Mouse (Mus musculus) liver, embryonic 13.5 days (tissue): ENCODE measurements around the gene D630003M21Rik. TPM values are rescaled to one million over a fixed set of nuclear protein-coding genes. Genes with fewer than 3 reads are reported as not detected.

ENCODE experiments used
- ATAC-seq: fragments of 200-750 bp; cut with Nextera tagmentation; 2 replicates; pipeline ENCODE4 v1.8.0; 2017; ENCODE audit warnings: low read depth, mild to moderate bottlenecking, moderate number of reproducible peaks, moderate library complexity
- DNase-seq: peaks from one replicate; pipeline ENCODE4 v3.0.0; 2022
- H3K27ac ChIP-seq: fragments of 300-500 bp; sonication (generic); 2 replicates; pipeline ENCODE4 v1.5.1; 2015; ENCODE audit warnings: moderate library complexity, mild to moderate bottlenecking, inconsistent platforms
- H3K27me3 ChIP-seq: fragments of 300-500 bp; sonication (generic); 2 replicates; pipeline ENCODE4 v1.6.1; 2015; ENCODE audit warnings: mild to moderate bottlenecking, inconsistent platforms
- H3K36me3 ChIP-seq: fragments of 300-500 bp; sonication (generic); 2 replicates; pipeline ENCODE4 v1.6.1; 2015; ENCODE audit warnings: mild to moderate bottlenecking, inconsistent platforms
- H3K4me1 ChIP-seq: fragments of 300-500 bp; sonication (generic); replicated peaks from 2 replicates; pipeline ENCODE4 v1.6.1; 2015; ENCODE audit warnings: inconsistent platforms
- H3K4me2 ChIP-seq: fragments of 300-500 bp; sonication (generic); 2 replicates; pipeline ENCODE4 v1.6.1; 2015; ENCODE audit warnings: inconsistent platforms, mild to moderate bottlenecking, moderate library complexity
- H3K4me3 ChIP-seq: fragments of 300-500 bp; sonication (generic); replicated peaks from 2 replicates; pipeline ENCODE4 v1.5.1; 2015; ENCODE audit warnings: mild to moderate bottlenecking, inconsistent platforms
- H3K9ac ChIP-seq: fragments of 300-500 bp; sonication (generic); 2 replicates; pipeline ENCODE4 v1.6.1; 2015; ENCODE audit warnings: mild to moderate bottlenecking, inconsistent platforms
- H3K9me3 ChIP-seq: fragments of 300-500 bp; sonication (generic); replicated peaks from 2 replicates; pipeline ENCODE4 v1.6.1; 2016; ENCODE audit warnings: inconsistent platforms
- WGBS: fragments of 180-500 bp; shearing (Covaris S2); methylation state at CpG from one replicate; pipeline ENCODE4 v1.1.7; 2015; ENCODE audit not compliant: insufficient replicate concordance; 5-methylcytosine and 5-hydroxymethylcytosine counted together
- polyA plus RNA-seq: library from polyadenylated mRNA; unstranded; fragments of >200 nt; fragmentation: Nextera tagmentation; extraction: Ambion mirVana; gene quantifications from 2 replicates; pipeline ENCODE4 v1.2.1, GENCODE M21; 2015

Gene D630003M21Rik
- polyA plus RNA-seq, 1 experiment from 2014 or later: 0.47 TPM

GRCm38 (mm10) chr2:158178139-158178538 is 50.9 kb downstream of the D630003M21Rik start:
- DNase-seq (no peak), ATAC-seq (no peak)
- Histone ChIP-seq H3K27ac (no peak overlapping the region), H3K36me3 (no peaks in the 10 kb centered on the region), H3K4me3 (no peak overlapping the region), H3K4me2 (no peak overlapping the region), H3K27me3 (peaks cover 50% of the 10 kb centered on the region), H3K9ac (no peak overlapping the region), H3K9me3 (no peaks in the 10 kb centered on the region), H3K4me1 (peaks cover 57% of the 10 kb centered on the region)
- 68% methylated on average over 4 of the region's 4 CpGs for WGBS

DNA sequence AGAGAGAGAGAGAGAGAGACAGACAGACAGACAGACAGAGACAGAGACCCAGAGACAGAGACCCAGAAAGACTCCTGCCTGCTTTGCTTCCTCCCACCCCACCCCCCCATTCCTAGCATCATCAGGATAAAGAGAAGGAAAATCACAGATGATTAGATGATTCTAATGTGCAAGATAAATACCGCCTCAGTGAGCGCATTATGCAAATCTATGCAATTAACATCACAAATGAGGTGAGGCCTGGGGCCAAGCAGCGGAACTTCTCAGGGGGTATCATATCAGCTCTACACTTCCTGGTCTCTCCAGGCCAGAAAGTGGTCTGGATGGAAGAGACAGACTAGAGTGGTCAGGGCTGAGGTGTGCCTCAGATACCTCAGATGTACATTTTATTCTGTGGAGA is 51.4 kb downstream of the D630003M21Rik start:
- H3K9ac ChIP-seq: no peak overlapping the region
- H3K9me3 ChIP-seq: no peaks in the 10 kb centered on the region
- WGBS: 67% methylated on average over 3 of the region's 3 CpGs
- no peaks in the 10 kb centered on the region for H3K36me3 ChIP-seq
- no peak overlapping the region for H3K27ac ChIP-seq
- peaks cover 51% of the 10 kb centered on the region for H3K27me3 ChIP-seq
- no peak for ATAC-seq
- peaks cover 57% of the 10 kb centered on the region for H3K4me1 ChIP-seq
- no peak overlapping the region for H3K4me3 ChIP-seq
- no peak for DNase-seq
- H3K4me2 ChIP-seq: no peak overlapping the region

GRCm38 (mm10) chr2:158176763-158177162 is 52.3 kb downstream of the D630003M21Rik start:
- WGBS: 66% methylated on average over 9 of the region's 9 CpGs
- Histone ChIP-seq H3K9me3 (no peaks in the 10 kb centered on the region), H3K4me2 (no peak overlapping the region), H3K4me1 (peaks cover 57% of the 10 kb centered on the region), H3K36me3 (no peaks in the 10 kb centered on the region), H3K9ac (no peak overlapping the region), H3K27ac (0 out of 2 replicates have a peak overlapping the region, but pooled peaks have one; percentile 74), H3K4me3 (no peak overlapping the region), H3K27me3 (peaks cover 51% of the 10 kb centered on the region)
- no peak for DNase-seq
- ATAC-seq: no peak

DNA sequence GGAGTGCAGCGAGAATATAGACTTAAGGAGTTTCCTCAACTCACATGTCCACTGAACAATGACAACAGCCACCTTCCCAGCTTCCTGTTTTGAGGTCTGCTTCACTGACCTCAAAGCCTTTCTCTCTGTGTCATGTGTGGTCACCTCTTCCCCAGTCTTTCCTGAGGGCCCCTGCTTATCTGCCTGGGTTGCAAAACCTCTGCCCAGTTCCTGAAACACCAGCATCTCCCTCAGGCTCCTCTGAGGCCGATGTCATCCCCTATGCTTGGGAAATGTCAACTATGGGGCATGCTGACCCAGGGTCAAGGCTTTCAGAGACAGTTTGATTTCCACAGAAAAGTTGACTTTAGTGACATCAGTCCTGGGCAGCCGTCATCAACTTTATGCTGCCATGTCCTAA is 53.6 kb downstream of the D630003M21Rik start:
- Histone ChIP-seq H3K9me3 (no peaks in the 10 kb centered on the region), H3K27me3 (peaks cover 52% of the 10 kb centered on the region), H3K9ac (no peak overlapping the region), H3K4me1 (peaks cover 54% of the 10 kb centered on the region), H3K4me3 (no peak overlapping the region), H3K36me3 (no peaks in the 10 kb centered on the region), H3K27ac (peak overlapping the region; percentile 69), H3K4me2 (peak overlapping the region; percentile 28; the same call in 1 of the 2 replicates)
- DNase-seq: no peak
- ATAC-seq: peak; percentile 59
- under 1% methylated on average over 3 of the region's 3 CpGs for WGBS

DNA sequence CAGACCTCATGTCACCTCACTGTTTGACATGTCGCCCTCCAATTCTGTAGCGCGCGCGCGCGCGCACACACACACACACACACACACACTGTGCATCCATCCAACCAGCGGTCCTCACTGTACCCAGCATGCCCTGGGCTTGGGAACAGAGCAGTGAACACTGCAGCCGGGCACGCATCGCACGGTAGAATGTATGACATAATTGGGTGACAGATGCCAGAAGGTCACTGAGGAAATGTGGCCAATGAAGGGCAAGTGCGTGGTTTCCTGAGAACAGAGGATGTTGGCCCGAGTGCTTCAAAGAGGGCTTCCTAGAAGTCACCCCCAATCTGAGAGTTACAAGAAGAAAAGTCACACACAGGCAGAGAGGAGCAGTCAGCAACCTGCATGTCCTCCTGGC is 54.1 kb downstream of the D630003M21Rik start:
- H3K27ac ChIP-seq: peak overlapping the region; percentile 69
- H3K9ac ChIP-seq: no peak overlapping the region
- peaks cover 52% of the 10 kb centered on the region for H3K4me1 ChIP-seq
- 50% methylated on average over 15 of the region's 15 CpGs for WGBS
- H3K36me3 ChIP-seq: no peaks in the 10 kb centered on the region
- no peaks in the 10 kb centered on the region for H3K9me3 ChIP-seq
- peaks cover 57% of the 10 kb centered on the region for H3K27me3 ChIP-seq
- ATAC-seq (0 out of 2 replicates have a peak, but pooled peaks have one; percentile 22), DNase-seq (no peak)
- no peak overlapping the region for H3K4me2 ChIP-seq
- no peak overlapping the region for H3K4me3 ChIP-seq

DNA sequence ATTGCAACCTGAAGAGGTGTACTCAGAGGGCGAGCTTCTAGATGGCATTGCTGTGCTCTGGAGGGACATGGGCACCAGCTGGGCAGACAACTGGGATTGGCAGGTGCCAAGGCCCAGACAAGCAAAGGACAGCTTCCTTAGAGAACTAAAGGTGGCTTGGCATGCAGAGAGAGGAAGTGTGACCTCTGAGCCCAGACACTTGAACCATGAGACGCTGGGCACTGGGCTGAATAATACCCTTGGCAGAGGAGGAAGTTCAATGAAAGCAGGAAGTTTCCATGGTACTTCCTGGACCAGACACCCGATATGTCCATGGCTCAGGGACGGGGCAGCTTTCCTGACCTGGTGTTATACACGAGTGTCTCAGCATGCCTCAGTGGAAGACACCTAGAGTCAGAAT is 54.6 kb downstream of the D630003M21Rik start:
- 27% methylated on average over 5 of the region's 5 CpGs for WGBS
- Histone ChIP-seq H3K4me1 (peaks cover 47% of the 10 kb centered on the region), H3K36me3 (no peaks in the 10 kb centered on the region), H3K4me3 (no peak overlapping the region), H3K27ac (peak overlapping the region; percentile 69), H3K9me3 (no peaks in the 10 kb centered on the region), H3K9ac (no peak overlapping the region), H3K4me2 (no peak overlapping the region), H3K27me3 (peaks cover 52% of the 10 kb centered on the region)
- no peak for DNase-seq
- ATAC-seq: no peak

DNA sequence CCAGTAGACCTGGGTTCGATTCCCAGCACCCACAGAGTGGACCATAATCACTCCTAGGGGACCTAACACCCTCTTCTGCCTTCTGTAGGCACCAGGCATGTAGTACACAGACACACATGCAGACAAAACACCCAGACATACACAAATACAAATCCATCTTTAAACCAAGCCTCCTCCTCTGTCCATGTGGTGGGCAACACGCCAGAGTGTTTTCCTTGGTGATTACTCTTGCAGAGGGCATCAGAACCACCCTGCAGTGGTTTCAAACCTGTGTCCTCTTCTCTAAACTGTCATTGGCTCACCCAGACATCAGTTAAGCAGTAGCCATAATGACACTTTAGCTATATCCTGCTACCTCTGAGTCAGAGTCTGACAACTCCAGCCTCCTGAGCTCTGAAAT is 58.6 kb downstream of the D630003M21Rik start:
- no peak overlapping the region for H3K9ac ChIP-seq
- DNase-seq: no peak

GRCm38 (mm10) chr2:158169771-158170170 is 59.3 kb downstream of the D630003M21Rik start:
- no peaks in the 10 kb centered on the region for H3K9me3 ChIP-seq
- DNase-seq: no peak
- 69% methylated on average over 7 of the region's 7 CpGs for WGBS
- no peak for ATAC-seq
- no peak overlapping the region for H3K4me2 ChIP-seq
- H3K36me3 ChIP-seq: no peaks in the 10 kb centered on the region
- no peak overlapping the region for H3K9ac ChIP-seq
- peaks cover 28% of the 10 kb centered on the region for H3K27me3 ChIP-seq
- H3K4me1 ChIP-seq: peaks cover 29% of the 10 kb centered on the region
- no peak overlapping the region for H3K27ac ChIP-seq
- H3K4me3 ChIP-seq: no peak overlapping the region

More for the DNA sequence above, 58.6 kb downstream of the D630003M21Rik start:
- Histone ChIP-seq H3K4me2 (no peak overlapping the region), H3K4me3 (no peak overlapping the region), H3K27me3 (peaks cover 35% of the 10 kb centered on the region), H3K4me1 (peaks cover 36% of the 10 kb centered on the region), H3K9me3 (no peaks in the 10 kb centered on the region), H3K36me3 (no peaks in the 10 kb centered on the region), H3K27ac (no peak overlapping the region)
- 42% methylated on average over 2 of the region's 2 CpGs for WGBS
- no peak for ATAC-seq

GRCm38 (mm10) chr2:158169351-158169750 is 59.7 kb downstream of the D630003M21Rik start:
- no peak for DNase-seq
- no peak overlapping the region for H3K27ac ChIP-seq
- peaks cover 24% of the 10 kb centered on the region for H3K27me3 ChIP-seq
- H3K4me1 ChIP-seq: peaks cover 25% of the 10 kb centered on the region
- H3K36me3 ChIP-seq: no peaks in the 10 kb centered on the region
- no peak overlapping the region for H3K9ac ChIP-seq
- ATAC-seq: 0 out of 2 replicates have a peak, but pooled peaks have one; percentile 8
- WGBS: 67% methylated on average over 6 of the region's 6 CpGs
- no peak overlapping the region for H3K4me2 ChIP-seq
- H3K4me3 ChIP-seq: no peak overlapping the region
- no peaks in the 10 kb centered on the region for H3K9me3 ChIP-seq

DNA sequence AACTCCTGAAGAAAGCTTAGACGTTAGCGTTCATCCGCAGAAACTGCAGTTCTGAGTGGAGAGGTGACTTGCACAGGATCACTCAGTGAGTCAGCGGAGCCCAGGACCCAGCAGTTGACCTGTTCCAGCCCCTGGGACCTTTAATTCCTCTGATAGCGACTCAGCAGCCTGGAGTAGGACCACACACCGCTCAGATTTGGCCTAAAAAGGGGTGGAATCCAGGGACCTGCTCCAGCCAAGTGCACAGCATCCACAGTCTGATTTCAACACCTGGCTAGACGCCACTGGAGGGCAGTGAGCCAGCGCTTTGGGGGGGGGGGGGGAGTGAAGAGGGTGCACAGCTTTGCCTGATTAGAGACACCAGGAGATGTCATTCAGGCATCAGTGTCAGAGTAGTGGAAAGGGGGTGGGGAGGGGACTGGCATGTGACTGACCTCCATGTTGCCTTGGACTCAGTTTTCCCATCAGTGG is 60.2 kb downstream of the D630003M21Rik start:
- Histone ChIP-seq H3K4me2 (no peak overlapping the region), H3K4me1 (peaks cover 19% of the 10 kb centered on the region), H3K9ac (no peak overlapping the region), H3K27ac (no peak overlapping the region), H3K4me3 (no peak overlapping the region), H3K27me3 (peaks cover 18% of the 10 kb centered on the region; the same call in 1 of the 2 replicates), H3K9me3 (no peaks in the 10 kb centered on the region), H3K36me3 (no peaks in the 10 kb centered on the region)
- DNase-seq (no peak), ATAC-seq (peak; percentile 27; the same call in 1 of the 2 replicates)
- 54% methylated on average over 8 of the region's 8 CpGs for WGBS

- peaks cover 11% of the 10 kb centered on the region; the same call in 1 of the 2 replicates for H3K27me3 ChIP-seq
- WGBS: 42% methylated on average over 9 of the region's 9 CpGs
- DNase-seq (no peak), ATAC-seq (no peak)
- no peaks in the 10 kb centered on the region for H3K36me3 ChIP-seq
- no peak overlapping the region for H3K9ac ChIP-seq
- H3K27ac ChIP-seq: no peak overlapping the region
- H3K4me3 ChIP-seq: no peak overlapping the region
- H3K4me1 ChIP-seq: peaks cover 21% of the 10 kb centered on the region
- H3K9me3 ChIP-seq: no peaks in the 10 kb centered on the region
- H3K4me2 ChIP-seq: no peak overlapping the region
Measured at GRCm38 (mm10) chr2:158167496-158168205, 61.4 kb downstream of the D630003M21Rik start.
